Mouse (Mus musculus) layer of hippocampus, adult 8-10 months (tissue): ENCODE results near the gene Col4a6. TPM values are rescaled to one million over a fixed set of nuclear protein-coding genes. Genes with fewer than 3 reads are reported as not detected.

ENCODE experiments used
- DNase-seq, 2 experiments: peaks; one replicate each; pipeline ENCODE4 v3.0.0; 2022; ENCODE audit warnings: low spot score in 2 of 2
- total RNA-seq, 4 experiments: library from RNA; stranded (reverse); gene quantifications; 2 replicates each; pipeline ENCODE4 v1.2.4; 2022

Gene Col4a6
- total RNA-seq, result 1 to 10 TPM in 3 of 4 experiments, under 1 TPM in 1; 0.95 to 1.8 (median 1.3) TPM

GRCm38 (mm10) chrX:141473470-141474302 is at the start of gene Col4a6:
TSS of gene Col4a6 (minus strand) at chrX:141474076.
- no peak for DNase-seq

- no peak for DNase-seq
These were observed 29.2 kb upstream of the Col4a6 start for GRCm38 (mm10) chrX:141503125-141503524.

GRCm38 (mm10) chrX:141494545-141494944 is 20.7 kb upstream of the Col4a6 start:
- DNase-seq, result no peak

GRCm38 (mm10) chrX:141475566-141476327 is 1.9 kb upstream of the Col4a6 start:
- no peak for DNase-seq

- DNase-seq, result peak; percentile 3
These were observed 1.2 kb upstream of the Col4a6 start, which contains the start of gene Col4a5 for GRCm38 (mm10) chrX:141475110-141475509. TSS of gene Col4a5 (plus strand) at chrX:141475385.

- DNase-seq, result no peak
These were observed 25.9 kb downstream of the Col4a6 start for GRCm38 (mm10) chrX:141447936-141448335.

GRCm38 (mm10) chrX:141439423-141439822 is 34.5 kb downstream of the Col4a6 start:
- DNase-seq, result no peak

GRCm38 (mm10) chrX:141436780-141437179 is 37.1 kb downstream of the Col4a6 start:
- DNase-seq, result no peak

- no peak for DNase-seq
These were observed 58.6 kb downstream of the Col4a6 start for GRCm38 (mm10) chrX:141415318-141415717.

- no peak for DNase-seq
These were observed 77.6 kb downstream of the Col4a6 start for GRCm38 (mm10) chrX:141396243-141396642.

GRCm38 (mm10) chrX:141385399-141386105 is 88.3 kb downstream of the Col4a6 start:
- no peak for DNase-seq

- DNase-seq, result no peak
These were observed 89.2 kb downstream of the Col4a6 start for GRCm38 (mm10) chrX:141384632-141385031.

- peak; percentile 12 to 20 for DNase-seq
These were observed 103.6 kb downstream of the Col4a6 start for GRCm38 (mm10) chrX:141370276-141370675.

GRCm38 (mm10) chrX:141363331-141363730 is 110.5 kb downstream of the Col4a6 start:
- no peak for DNase-seq

GRCm38 (mm10) chrX:141341417-141341816 is 132.5 kb downstream of the Col4a6 start:
- DNase-seq, result no peak

- DNase-seq, result no peak
These were observed 145.8 kb downstream of the Col4a6 start for GRCm38 (mm10) chrX:141328044-141328443.

GRCm38 (mm10) chrX:141324201-141324600 is 149.7 kb downstream of the Col4a6 start:
- DNase-seq, result peak in 1 of 2 experiments; percentile 1

- DNase-seq, result no peak
These were observed 157.7 kb downstream of the Col4a6 start for GRCm38 (mm10) chrX:141316217-141316616.

GRCm38 (mm10) chrX:141315795-141316194 is 158.1 kb downstream of the Col4a6 start:
- DNase-seq, result no peak

GRCm38 (mm10) chrX:141292702-141293462 is 181.0 kb downstream of the Col4a6 start:
- no peak for DNase-seq

- DNase-seq, result no peak
These were observed 197.5 kb downstream of the Col4a6 start for GRCm38 (mm10) chrX:141276397-141276796.
